10 mouse cellular contexts compared by ENCODE assay signal in genomic region chr11:117418939-117419338, GRCm38 (mm10).
DNase-seq lines count a peak whose midpoint lies in the region; ATAC-seq and TF ChIP-seq lines count a peak whose summit lies in the region.
"Had no signal": no experiment of that assay in that cellular context is flagged by ENCODE, and none has a peak within 500 bp of the region (broad histone marks: within the 10 kb centered on the region; RNA-seq: fewer than 3 reads in every experiment).

No protein-coding gene starts in this region.

- H3K27me3 ChIP-seq in embryonic facial prominence, embryonic 12.5 days, result no peaks in the 10 kb centered on the region
- peaks cover 24% of the 10 kb centered on the region for H3K27me3 ChIP-seq in limb, embryonic 12.5 days
- peaks cover 16% of the 10 kb centered on the region for H3K27me3 ChIP-seq in thymus, adult 2 months (ENCODE audit: control insufficient read depth, insufficient read depth, low read length)

- TF ChIP-seq POLR2A in thymus, adult 2 months (IDR thresholded peaks at IDR 0.05; ENCODE audit: control insufficient read depth, extremely low read depth, insufficient read depth, low read length, poor library complexity), result no peak

- H3K27ac ChIP-seq in brown adipose tissue, adult 24 weeks (replicated peaks; ENCODE audit: low read depth, low read length), result peak overlapping the region; percentile 46
- H3K27ac ChIP-seq in embryonic facial prominence, embryonic 12.5 days, result peak overlapping the region; percentile 76
- H3K27ac ChIP-seq in limb, embryonic 12.5 days, result peak overlapping the region; percentile 80
- no peak overlapping the region for H3K27ac ChIP-seq in thymus, adult 2 months (ENCODE audit: control insufficient read depth, insufficient read depth, low read length)
- H3K27ac ChIP-seq: hindbrain, embryonic 13.5 days had no signal

- no peaks in the 10 kb centered on the region for H3K9me3 ChIP-seq in embryonic facial prominence, embryonic 12.5 days
- peaks cover 5% of the 10 kb centered on the region for H3K9me3 ChIP-seq in limb, embryonic 12.5 days
- H3K9me3 ChIP-seq: hindbrain, embryonic 13.5 days had no signal

- no peak overlapping the region for H3K9ac ChIP-seq in embryonic facial prominence, embryonic 12.5 days
- H3K9ac ChIP-seq in limb, embryonic 12.5 days (replicated peaks), result no peak overlapping the region
- H3K9ac ChIP-seq: hindbrain, embryonic 13.5 days had no signal

- H3K4me3 ChIP-seq in brown adipose tissue, adult 24 weeks (ENCODE audit: insufficient read depth, low read depth, low read length), result no peak overlapping the region
- no peak overlapping the region for H3K4me3 ChIP-seq in embryonic facial prominence, embryonic 12.5 days
- H3K4me3 ChIP-seq in limb, embryonic 12.5 days (replicated peaks), result no peak overlapping the region
- H3K4me3 ChIP-seq in thymus, adult 2 months (ENCODE audit: control insufficient read depth, insufficient read depth, low read length), result no peak overlapping the region
- H3K4me3 ChIP-seq: hindbrain, embryonic 13.5 days had no signal

- H3K4me2 ChIP-seq in embryonic facial prominence, embryonic 12.5 days (replicated peaks), result no peak overlapping the region
- peak overlapping the region; percentile 1; the same call in 1 of the 2 replicates for H3K4me2 ChIP-seq in limb, embryonic 12.5 days
- H3K4me2 ChIP-seq: hindbrain, embryonic 13.5 days had no signal

- no peak for ATAC-seq in embryonic facial prominence, embryonic 12.5 days (ENCODE audit: insufficient number of reproducible peaks, insufficient read depth, low FRiP score, low TSS enrichment)
- no peak for ATAC-seq in limb, embryonic 12.5 days (ENCODE audit: insufficient number of reproducible peaks, insufficient read depth, low FRiP score, low TSS enrichment, low read depth)

- peaks cover 9% of the 10 kb centered on the region; the same call in 1 of the 2 replicates for H3K4me1 ChIP-seq in brown adipose tissue, adult 24 weeks (ENCODE audit: control insufficient read depth, insufficient read depth, insufficient read length, low read length)
- H3K4me1 ChIP-seq in embryonic facial prominence, embryonic 12.5 days, result peaks cover 53% of the 10 kb centered on the region
- H3K4me1 ChIP-seq in limb, embryonic 12.5 days (replicated peaks), result peaks cover 50% of the 10 kb centered on the region
- H3K4me1 ChIP-seq in thymus, adult 2 months (replicated peaks; ENCODE audit: control insufficient read depth, insufficient read depth, low read length), result no peaks in the 10 kb centered on the region; the same call in 1 of the 2 replicates

- H3K36me3 ChIP-seq in embryonic facial prominence, embryonic 12.5 days, result no peaks in the 10 kb centered on the region
- no peaks in the 10 kb centered on the region for H3K36me3 ChIP-seq in limb, embryonic 12.5 days
- no peaks in the 10 kb centered on the region for H3K36me3 ChIP-seq in thymus, adult 2 months (ENCODE audit: control insufficient read depth, insufficient read depth, low read length)
- H3K36me3 ChIP-seq: hindbrain, embryonic 13.5 days had no signal

- DNase-seq in heart, adult 9 months (ENCODE audit: low spot score in 2 of 2), result peak; percentile 82 to 87
- DNase-seq in thymus, adult 2 months, result no peak
- DNase-seq in cerebellum, adult 9-10 months, result no peak
- DNase-seq in adrenal gland, adult 2 months, result no peak
- DNase-seq: cerebellum, postnatal 10 days; thymus, postnatal 14 days had no signal

- 32% methylated on average over 3 of the region's 3 CpGs for WGBS in embryonic facial prominence, embryonic 12.5 days
- 22% methylated on average over 3 of the region's 3 CpGs for WGBS in limb, embryonic 12.5 days
- WGBS in thymus, adult 2 months, result 87% methylated on average over 3 of the region's 3 CpGs

- no peak for TF ChIP-seq CTCF in thymus, adult 2 months (IDR thresholded peaks at IDR 0.05; ENCODE audit: borderline replicate concordance, control insufficient read depth, extremely low read depth, insufficient read depth, low read length, poor library complexity)

Comparison
In these comparisons a context has a peak if more than half of its experiments do, and no peak if none do; other contexts are left out.
1. DNase-seq: peak in heart, adult 9 months (2 of 2); none in thymus, adult 2 months (single experiment), cerebellum, adult 9-10 months (single experiment) and adrenal gland, adult 2 months (single experiment).